26 mouse cellular contexts compared by ENCODE assay signal in genomic region chr4:150624214-150624823, GRCm38 (mm10). TPM values are rescaled to one million over a fixed set of nuclear protein-coding genes. Genes with fewer than 3 reads are reported as not detected.
DNase-seq lines count a peak whose midpoint lies in the region; ATAC-seq and TF ChIP-seq lines count a peak whose summit lies in the region.
"Had no signal": no experiment of that assay in that cellular context is flagged by ENCODE, and none has a peak within 500 bp of the region (broad histone marks: within the 10 kb centered on the region; RNA-seq: fewer than 3 reads in every experiment).

No protein-coding gene starts in this region.

- TF ChIP-seq CTCF in gastrocnemius, adult 2 months (IDR thresholded peaks at IDR 0.05) = no peak
- no peak for TF ChIP-seq CTCF in midbrain, postnatal 0 days (IDR thresholded peaks at IDR 0.05)

- no peak for TF ChIP-seq POLR2A in myocyte (IDR thresholded peaks at IDR 0.05; ENCODE audit: insufficient read length, low read depth)

- no peak overlapping the region for H3K4me3 ChIP-seq in gastrocnemius, adult 2 months
- H3K4me3 ChIP-seq in hindbrain, embryonic 13.5 days = no peak overlapping the region
- H3K4me3 ChIP-seq in hindbrain, embryonic 14.5 days (replicated peaks; ENCODE audit: low read length) = no peak overlapping the region
- H3K4me3 ChIP-seq in midbrain, embryonic 16.5 days (ENCODE audit: low read depth, low read length) = no peak overlapping the region
- H3K4me3 ChIP-seq in midbrain, postnatal 0 days (ENCODE audit: low read depth, low read length) = no peak overlapping the region
- H3K4me3 ChIP-seq in myocyte = no peak overlapping the region
- H3K4me3 ChIP-seq: forebrain, embryonic 10.5 days; forebrain, embryonic 15.5 days; heart, embryonic 10.5 days; heart, embryonic 13.5 days; hindbrain, embryonic 10.5 days; hindbrain, embryonic 15.5 days had no signal

- H3K27ac ChIP-seq in gastrocnemius, adult 2 months = no peak overlapping the region
- peak overlapping the region; percentile 20; the same call in 1 of the 2 replicates for H3K27ac ChIP-seq in hindbrain, embryonic 13.5 days
- no peak overlapping the region for H3K27ac ChIP-seq in hindbrain, embryonic 14.5 days
- 0 out of 2 replicates have a peak overlapping the region, but pooled peaks have one; percentile 28 for H3K27ac ChIP-seq in midbrain, embryonic 16.5 days (ENCODE audit: low read length)
- no peak overlapping the region for H3K27ac ChIP-seq in midbrain, postnatal 0 days (ENCODE audit: low read depth, low read length)
- H3K27ac ChIP-seq: forebrain, embryonic 10.5 days; forebrain, embryonic 15.5 days; heart, embryonic 10.5 days; heart, embryonic 13.5 days; hindbrain, embryonic 10.5 days; hindbrain, embryonic 15.5 days had no signal

- H3ac ChIP-seq in myocyte (ENCODE audit: control insufficient read depth, insufficient read length) = no peak overlapping the region

- peaks cover 32% of the 10 kb centered on the region for H3K36me3 ChIP-seq in hindbrain, embryonic 13.5 days
- peaks cover 37% of the 10 kb centered on the region for H3K36me3 ChIP-seq in hindbrain, embryonic 14.5 days (replicated peaks; ENCODE audit: control insufficient read depth, insufficient read depth)
- peaks cover 9% of the 10 kb centered on the region; the same call in 1 of the 2 replicates for H3K36me3 ChIP-seq in midbrain, embryonic 16.5 days (ENCODE audit: control insufficient read depth, insufficient read depth, low read length)
- peaks cover 9% of the 10 kb centered on the region; the same call in 1 of the 2 replicates for H3K36me3 ChIP-seq in midbrain, postnatal 0 days (ENCODE audit: insufficient read depth, low read length)
- peaks cover 6% of the 10 kb centered on the region for H3K36me3 ChIP-seq in myocyte (ENCODE audit: control insufficient read depth, insufficient read depth)

- peaks cover 13% of the 10 kb centered on the region for H3K4me1 ChIP-seq in hindbrain, embryonic 13.5 days (replicated peaks)
- H3K4me1 ChIP-seq in hindbrain, embryonic 14.5 days (replicated peaks; ENCODE audit: control insufficient read depth, insufficient read depth, low read length) = no peaks in the 10 kb centered on the region
- H3K4me1 ChIP-seq in midbrain, embryonic 16.5 days (ENCODE audit: control insufficient read depth, insufficient read depth, low read length) = no peaks in the 10 kb centered on the region
- no peaks in the 10 kb centered on the region for H3K4me1 ChIP-seq in midbrain, postnatal 0 days (ENCODE audit: insufficient read depth, low read length)
- H3K4me1 ChIP-seq: forebrain, embryonic 15.5 days had no signal

- 67% methylated on average over 11 of the region's 11 CpGs for WGBS in hindbrain, embryonic 13.5 days
- 68% methylated on average over 11 of the region's 11 CpGs for WGBS in hindbrain, embryonic 14.5 days
- 68% methylated on average over 11 of the region's 11 CpGs for WGBS in midbrain, embryonic 16.5 days
- WGBS in midbrain, postnatal 0 days = 64% methylated on average over 11 of the region's 11 CpGs

- ATAC-seq in hindbrain, embryonic 13.5 days (ENCODE audit: low FRiP score) = no peak
- no peak for ATAC-seq in hindbrain, embryonic 14.5 days (ENCODE audit: low FRiP score)
- no peak for ATAC-seq in midbrain, embryonic 16.5 days
- ATAC-seq in midbrain, postnatal 0 days (ENCODE audit: low FRiP score) = no peak
- ATAC-seq: CD4-positive, CD25-positive, alpha-beta regulatory T cell, adult 4 months; forebrain, embryonic 15.5 days had no signal

- no peaks in the 10 kb centered on the region for H3K79me2 ChIP-seq in myocyte (ENCODE audit: control insufficient read depth, insufficient read depth)

- peak; percentile 22 for DNase-seq in gastrocnemius, adult 2 months
- no peak for DNase-seq in gastrocnemius, adult 18-20 months (ENCODE audit: low spot score)
- no peak for DNase-seq in hindbrain, embryonic 14.5 days (ENCODE audit: low spot score)
- no peak for DNase-seq in midbrain, postnatal 0 days (ENCODE audit: low spot score)
- DNase-seq in spleen, postnatal 4 days (ENCODE audit: low spot score in 2 of 2) = no peak
- DNase-seq: adrenal gland, adult 8-10 months; adrenal gland, postnatal 36 days; cerebellum, adult 18-20 months; cerebellum, adult 9-10 months; cerebellum, postnatal 14 days; gastrocnemius, postnatal 14 days; heart, adult 18-20 months had no signal

- no peaks in the 10 kb centered on the region for H3K27me3 ChIP-seq in hindbrain, embryonic 13.5 days
- no peaks in the 10 kb centered on the region for H3K27me3 ChIP-seq in hindbrain, embryonic 14.5 days (ENCODE audit: control insufficient read depth, insufficient read depth, low read length)
- no peaks in the 10 kb centered on the region for H3K27me3 ChIP-seq in midbrain, embryonic 16.5 days (ENCODE audit: control insufficient read depth, insufficient read depth, low read depth, low read length)
- H3K27me3 ChIP-seq in midbrain, postnatal 0 days (ENCODE audit: insufficient read depth, low read length) = no peaks in the 10 kb centered on the region
- H3K27me3 ChIP-seq in myocyte (ENCODE audit: control insufficient read depth, insufficient read depth, insufficient read length) = no peaks in the 10 kb centered on the region
- H3K27me3 ChIP-seq: forebrain, embryonic 15.5 days; heart, embryonic 13.5 days; hindbrain, embryonic 15.5 days had no signal

- intact Hi-C loops in gastrocnemius, adult 2 months (cut with DNase I) = no loop called here

- H3K9ac ChIP-seq in hindbrain, embryonic 13.5 days = no peak overlapping the region
- no peak overlapping the region for H3K9ac ChIP-seq in hindbrain, embryonic 14.5 days
- no peak overlapping the region for H3K9ac ChIP-seq in midbrain, embryonic 16.5 days (ENCODE audit: low read depth, low read length)
- H3K9ac ChIP-seq in midbrain, postnatal 0 days (replicated peaks; ENCODE audit: low read length, poor library complexity, severe bottlenecking) = no peak overlapping the region
- H3K9ac ChIP-seq: forebrain, embryonic 15.5 days; heart, embryonic 13.5 days; hindbrain, embryonic 15.5 days had no signal

- H3K9me3 ChIP-seq in hindbrain, embryonic 13.5 days = no peaks in the 10 kb centered on the region
- no peaks in the 10 kb centered on the region for H3K9me3 ChIP-seq in hindbrain, embryonic 14.5 days (ENCODE audit: control insufficient read depth, low read length)
- no peaks in the 10 kb centered on the region for H3K9me3 ChIP-seq in midbrain, embryonic 16.5 days (replicated peaks; ENCODE audit: control insufficient read depth, low read length, poor library complexity, severe bottlenecking)
- H3K9me3 ChIP-seq in midbrain, postnatal 0 days (ENCODE audit: low read length) = no peaks in the 10 kb centered on the region
- H3K9me3 ChIP-seq: forebrain, embryonic 10.5 days; forebrain, embryonic 15.5 days; heart, embryonic 10.5 days; heart, embryonic 13.5 days; hindbrain, embryonic 10.5 days; hindbrain, embryonic 15.5 days had no signal

- no peak overlapping the region for H3K4me2 ChIP-seq in hindbrain, embryonic 13.5 days
- H3K4me2 ChIP-seq in hindbrain, embryonic 14.5 days (replicated peaks) = no peak overlapping the region
- no peak overlapping the region for H3K4me2 ChIP-seq in midbrain, embryonic 16.5 days (ENCODE audit: low read length)
- no peak overlapping the region for H3K4me2 ChIP-seq in midbrain, postnatal 0 days (ENCODE audit: low read depth, low read length, poor library complexity, severe bottlenecking)
- H3K4me2 ChIP-seq in myocyte (ENCODE audit: low read depth) = no peak overlapping the region
- H3K4me2 ChIP-seq: forebrain, embryonic 15.5 days; heart, embryonic 13.5 days; hindbrain, embryonic 15.5 days had no signal

TF ChIP-seq in myocyte, 11 proteins besides CTCF, POLR2A, EP300 and RAD21:
- TF ChIP-seq USF1 (IDR thresholded peaks at IDR 0.05; ENCODE audit: low read depth) (no peak), SRF (IDR thresholded peaks at IDR 0.05; ENCODE audit: control insufficient read depth, insufficient read length, low read depth) (no peak), REST (IDR thresholded peaks at IDR 0.05; ENCODE audit: insufficient read depth, insufficient read length) (no peak), POLR2AphosphoS2 (IDR thresholded peaks at IDR 0.05; ENCODE audit: insufficient read length, low read depth) (peak; percentile 88)
TF ChIP-seq in myocyte: peak in this region for 1.

RNA-seq across cellular contexts. Expression of gene Slc45a1, which starts 27.7 kb away (rescaled TPM):
- total RNA-seq in gastrocnemius, adult 2 months (2021) = not detected
- not detected for total RNA-seq in gastrocnemius, adult 18-20 months (2021)
- 24.6 and 30.0 TPM in 2 replicates for polyA plus RNA-seq in hindbrain, embryonic 13.5 days (2015; fragmentation: Nextera tagmentation; extraction: Ambion mirVana)
- polyA plus RNA-seq in hindbrain, embryonic 14.5 days (2014; fragmentation: Nextera tagmentation; extraction: Ambion mirVana) = 35.9 and 37.9 TPM in 2 replicates
- polyA plus RNA-seq in midbrain, embryonic 16.5 days (2015; fragmentation: Nextera tagmentation; extraction: Ambion mirVana) = 39.7 and 44.7 TPM in 2 replicates
- 49.1 and 51.1 TPM in 2 replicates for total RNA-seq in midbrain, postnatal 0 days (2014; rRNA removed)
- polyA plus RNA-seq in midbrain, postnatal 0 days (2015; fragmentation: Nextera tagmentation; extraction: Ambion mirVana) = 54.8 and 58.4 TPM in 2 replicates
- polyA plus RNA-seq in myocyte (2012; fragmentation: generic; extraction: Trizol) = not detected
- total RNA-seq: gastrocnemius, postnatal 14 days; gastrocnemius, postnatal 4 days; heart, adult 18-20 months; heart, postnatal 25 days; MEL had no signal
- polyA plus RNA-seq: CD4-positive, CD25-positive, alpha-beta regulatory T cell, adult 4 months; heart, embryonic 16.5 days had no signal

Comparison
In these comparisons a context has a peak if more than half of its experiments do, and no peak if none do; other contexts are left out.
1. H3K27ac ChIP-seq: peak in hindbrain, embryonic 13.5 days (single experiment) and midbrain, embryonic 16.5 days (single experiment); none in gastrocnemius, adult 2 months (single experiment), hindbrain, embryonic 14.5 days (single experiment) and midbrain, postnatal 0 days (single experiment).
2. RNA of gene Slc45a1, which starts 27.7 kb away (polyA plus RNA-seq): 54.8 to 58.4 TPM in midbrain, postnatal 0 days, 39.7 to 44.7 TPM in midbrain, embryonic 16.5 days, 35.9 to 37.9 TPM in hindbrain, embryonic 14.5 days and 24.6 to 30.0 TPM in hindbrain, embryonic 13.5 days; not detected in myocyte (single experiment); every median in the first group is over 10 times any median in the second.